Mouse (Mus musculus) brain, embryonic 14.5 days (tissue): Measurements from ENCODE around the gene Rufy2.

Experiments
- CTCF ChIP-seq: fragments of 200-500 bp; IDR thresholded peaks from 2 replicates; pipeline ENCODE4 v1.5.1; 2012; ENCODE audit warnings: inconsistent platforms, mild to moderate bottlenecking, moderate library complexity, borderline replicate concordance; ENCODE audit not compliant: insufficient read depth, insufficient read length; ENCODE audit errors: extremely low read depth
- POLR2A ChIP-seq: fragments of 200-500 bp; IDR thresholded peaks from 2 replicates; pipeline ENCODE4 v1.6.1; 2012; ENCODE audit warnings: mild to moderate bottlenecking, inconsistent platforms, borderline replicate concordance; ENCODE audit not compliant: poor library complexity, insufficient read depth, insufficient read length, severe bottlenecking; ENCODE audit errors: extremely low read depth

DNA sequence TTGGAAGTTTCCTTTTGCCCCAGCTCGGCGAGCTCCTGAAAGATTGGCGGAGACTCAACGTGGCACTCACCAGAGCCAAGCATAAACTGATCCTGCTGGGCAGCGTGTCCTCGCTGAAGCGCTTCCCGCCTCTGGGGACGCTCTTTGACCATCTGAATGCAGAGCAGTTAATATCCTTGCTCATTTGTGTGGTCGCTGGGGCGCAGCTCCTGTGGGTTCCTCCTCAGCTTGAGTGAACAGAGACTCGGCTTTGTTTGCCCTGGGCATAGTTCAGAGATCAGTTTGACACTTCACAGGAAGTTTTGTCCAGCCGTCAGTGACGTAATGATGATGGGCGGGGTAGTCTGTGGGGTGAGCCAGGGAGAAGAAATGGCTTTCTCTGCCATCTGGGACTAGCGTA, 8.2 kb upstream of the Rufy2 start:
- TF ChIP-seq CTCF (no peak), POLR2A (no peak)
